Mouse (Mus musculus): ENCODE data around the gene Olfr548-ps1.

The Olfr548-ps1 gene

GRCm38 (mm10) chr7:102573174-102573830 is 32.6 kb downstream of the Olfr548-ps1 start:
- in situ Hi-C loops (cut with MboI), result no loop called here

- in situ Hi-C loops (cut with MboI), result no loop called here
These were observed 35.3 kb downstream of the Olfr548-ps1 start for GRCm38 (mm10) chr7:102575998-102576397.

- in situ Hi-C loops (cut with MboI), result no loop called here
These were observed 51.1 kb downstream of the Olfr548-ps1 start, which contains the start of gene Olfr551 for GRCm38 (mm10) chr7:102591786-102592185. Olfr551 (minus strand) TSS chr7:102591886.

Data from mature B cell (primary cell).